In genomic region chr4:148860636-148861035, GRCm38 (mm10) we compare ENCODE assay signal across 11 mouse cellular contexts. TPM values are rescaled to one million over a fixed set of nuclear protein-coding genes. Genes with fewer than 3 reads are reported as not detected.
A peak's percentile ranks its signal among the peaks of the same experiment; 100 is the strongest.
DNase-seq lines count a peak whose midpoint lies in the region; ATAC-seq and TF ChIP-seq lines count a peak whose summit lies in the region.
"Had no signal": no experiment of that assay in that cellular context is flagged by ENCODE, and none has a peak within 500 bp of the region (broad histone marks: within the 10 kb centered on the region; RNA-seq: fewer than 3 reads in every experiment).

No protein-coding gene starts in this region.

- no peak overlapping the region for H3K27ac ChIP-seq in layer of hippocampus, adult 2 months
- H3K27ac ChIP-seq in embryonic facial prominence, embryonic 14.5 days (replicated peaks; ENCODE audit: low read depth, low read length), result no peak overlapping the region
- H3K27ac ChIP-seq in hindbrain, embryonic 15.5 days (replicated peaks), result peak overlapping the region; percentile 52; the same call in 1 of the 2 replicates
- peak overlapping the region; percentile 71 for H3K27ac ChIP-seq in midbrain, embryonic 15.5 days
- H3K27ac ChIP-seq: liver, embryonic 13.5 days had no signal

- intact Hi-C loops in left cerebral cortex, postnatal 25 days (cut with DNase I), result no loop called here

- peaks cover 82% of the 10 kb centered on the region for H3K27me3 ChIP-seq in embryonic facial prominence, embryonic 14.5 days (replicated peaks; ENCODE audit: control insufficient read depth, insufficient read depth, low read length)
- H3K27me3 ChIP-seq in hindbrain, embryonic 15.5 days, result peaks cover 49% of the 10 kb centered on the region
- H3K27me3 ChIP-seq in midbrain, embryonic 15.5 days (replicated peaks), result peaks cover 31% of the 10 kb centered on the region

- no peak for DNase-seq in layer of hippocampus, adult 2 months (ENCODE audit: low spot score in 2 of 2)
- DNase-seq in layer of hippocampus, postnatal 10 days (ENCODE audit: low spot score in 2 of 2), result no peak
- no peak for DNase-seq in embryonic facial prominence, embryonic 14.5 days (ENCODE audit: low spot score)
- DNase-seq in left cerebral cortex, postnatal 25 days (ENCODE audit: low spot score in 2 of 2), result no peak
- DNase-seq in layer of hippocampus, postnatal 25 days (ENCODE audit: extremely low spot score in 1 of 2, low spot score in 1 of 2), result no peak
- DNase-seq: adrenal gland, postnatal 14 days; cerebellum, postnatal 14 days; liver, embryonic 13.5 days had no signal

- H3K9me3 ChIP-seq in embryonic facial prominence, embryonic 14.5 days (ENCODE audit: control insufficient read depth, low read length), result no peaks in the 10 kb centered on the region
- H3K9me3 ChIP-seq in hindbrain, embryonic 15.5 days, result no peaks in the 10 kb centered on the region
- H3K9me3 ChIP-seq in midbrain, embryonic 15.5 days, result no peaks in the 10 kb centered on the region
- H3K9me3 ChIP-seq: liver, embryonic 13.5 days had no signal

- H3K36me3 ChIP-seq in embryonic facial prominence, embryonic 14.5 days (ENCODE audit: control insufficient read depth, insufficient read depth, low read length), result no peaks in the 10 kb centered on the region
- no peaks in the 10 kb centered on the region for H3K36me3 ChIP-seq in hindbrain, embryonic 15.5 days
- H3K36me3 ChIP-seq in midbrain, embryonic 15.5 days (replicated peaks), result no peaks in the 10 kb centered on the region
- H3K36me3 ChIP-seq: liver, embryonic 13.5 days had no signal

- H3K4me3 ChIP-seq in layer of hippocampus, adult 2 months, result peak overlapping the region; percentile 45; the same call in 1 of the 2 replicates
- H3K4me3 ChIP-seq in embryonic facial prominence, embryonic 14.5 days (ENCODE audit: low read depth, low read length), result peak overlapping the region; percentile 24; the same call in 1 of the 2 replicates
- peak overlapping the region; percentile 11; the same call in 1 of the 2 replicates for H3K4me3 ChIP-seq in hindbrain, embryonic 15.5 days
- peak overlapping the region; percentile 23 for H3K4me3 ChIP-seq in midbrain, embryonic 15.5 days
- H3K4me3 ChIP-seq: liver, embryonic 13.5 days had no signal

- H3K9ac ChIP-seq in embryonic facial prominence, embryonic 14.5 days (ENCODE audit: low read depth, low read length), result no peak overlapping the region
- no peak overlapping the region for H3K9ac ChIP-seq in hindbrain, embryonic 15.5 days
- H3K9ac ChIP-seq in midbrain, embryonic 15.5 days, result no peak overlapping the region
- H3K9ac ChIP-seq: liver, embryonic 13.5 days had no signal

- H3K4me2 ChIP-seq in embryonic facial prominence, embryonic 14.5 days (ENCODE audit: low read depth, low read length), result peak overlapping the region; percentile 51
- peak overlapping the region; percentile 50 for H3K4me2 ChIP-seq in hindbrain, embryonic 15.5 days
- peak overlapping the region; percentile 49 for H3K4me2 ChIP-seq in midbrain, embryonic 15.5 days

- 41% methylated on average over 7 of the region's 7 CpGs for WGBS in embryonic facial prominence, embryonic 14.5 days
- 17% methylated on average over 7 of the region's 7 CpGs for WGBS in hindbrain, embryonic 15.5 days
- 11% methylated on average over 7 of the region's 7 CpGs for WGBS in midbrain, embryonic 15.5 days

- no peak for ATAC-seq in embryonic facial prominence, embryonic 14.5 days (ENCODE audit: low read depth)
- ATAC-seq in hindbrain, embryonic 15.5 days (ENCODE audit: low FRiP score, low read depth), result no peak
- no peak for ATAC-seq in midbrain, embryonic 15.5 days (replicated peaks)
- ATAC-seq in CD4-positive, CD25-positive, alpha-beta regulatory T cell, adult 4 months, result no peak

- TF ChIP-seq CTCF in layer of hippocampus, adult 2 months (conservative IDR thresholded peaks at IDR 0.05), result no peak

- peaks cover 13% of the 10 kb centered on the region; the same call in 1 of the 2 replicates for H3K4me1 ChIP-seq in embryonic facial prominence, embryonic 14.5 days (ENCODE audit: control insufficient read depth, insufficient read depth, low read length)
- peaks cover 47% of the 10 kb centered on the region for H3K4me1 ChIP-seq in hindbrain, embryonic 15.5 days (replicated peaks)
- peaks cover 39% of the 10 kb centered on the region for H3K4me1 ChIP-seq in midbrain, embryonic 15.5 days
- H3K4me1 ChIP-seq: liver, embryonic 13.5 days had no signal

RNA-seq across cellular contexts. Expression of gene Casz1, which starts 56.4 kb away (rescaled TPM):
- under 1 TPM; 0.34 to 0.56 TPM for total RNA-seq in layer of hippocampus, adult 2 months (2021)
- 1 to 10 TPM; 1.1 to 1.3 TPM for total RNA-seq in layer of hippocampus, postnatal 10 days (2021)
- polyA plus RNA-seq in embryonic facial prominence, embryonic 14.5 days (2014; fragmentation: Nextera tagmentation; extraction: Ambion mirVana), result 7.8 and 7.9 TPM in 2 replicates
- 4.6 and 6.7 TPM in 2 replicates for polyA plus RNA-seq in hindbrain, embryonic 15.5 days (2015; fragmentation: Nextera tagmentation; extraction: Ambion mirVana)
- polyA plus RNA-seq in midbrain, embryonic 15.5 days (2015; fragmentation: Nextera tagmentation; extraction: Ambion mirVana), result 2.8 and 2.9 TPM in 2 replicates
- polyA plus RNA-seq in CD4-positive, CD25-positive, alpha-beta regulatory T cell, adult 4 months (2017; shearing (Covaris generic)), result 1 to 10 TPM; 1.0 to 1.9 TPM
- total RNA-seq in left cerebral cortex, postnatal 25 days (2021), result 1 to 10 TPM in 1 of 2 experiments, under 1 TPM in 1; 0.94 to 1.8 TPM
- under 1 TPM; 0.49 to 0.75 TPM for total RNA-seq in layer of hippocampus, postnatal 25 days (2021)

Comparison
In these comparisons a context has a peak if more than half of its experiments do, and no peak if none do; other contexts are left out.
1. H3K27ac ChIP-seq: peak in hindbrain, embryonic 15.5 days (single experiment) and midbrain, embryonic 15.5 days (single experiment); none in layer of hippocampus, adult 2 months (single experiment) and embryonic facial prominence, embryonic 14.5 days (single experiment).
2. Peak in every context shown above with its lines, with median percentiles within 50 percentile points of each other: H3K4me3 ChIP-seq and H3K4me2 ChIP-seq.